Mouse (Mus musculus): ENCODE measurements at regions not wholly inside any gene's neighbourhood (a gene's known extent, or its start where the extent isn't known, plus 50 kb on each side); places are given as distances from the start of the nearest gene placed in this dataset.

DNA sequence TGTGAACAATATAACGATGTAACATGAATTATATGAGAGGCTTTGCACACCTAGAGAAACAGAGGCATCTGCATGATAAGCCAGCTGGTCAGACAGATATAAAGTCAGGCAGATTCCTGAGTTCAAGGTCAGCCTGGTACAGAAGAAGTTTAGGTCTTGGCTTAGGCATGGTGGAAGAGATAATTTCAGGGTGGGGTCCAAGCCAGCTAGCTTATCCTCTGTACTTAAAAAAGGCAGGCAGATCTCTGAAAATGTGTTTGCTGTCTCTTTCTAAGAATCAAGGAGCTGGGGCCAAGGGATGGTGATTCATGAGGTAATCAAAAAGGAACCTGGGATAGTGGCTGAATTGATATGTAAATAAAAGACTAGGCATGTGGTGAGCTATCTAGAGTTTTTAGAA lies 2227.1 kb upstream of the Gm7489 start:
- H3K9ac ChIP-seq (ENCODE audit: low read depth, poor library complexity, severe bottlenecking) = no peak overlapping the region
- no peak overlapping the region for H3K4me3 ChIP-seq (ENCODE audit: low read depth, low read length)
- H3K27ac ChIP-seq (ENCODE audit: insufficient read depth, low read length) = no peak overlapping the region
- H3K27me3 ChIP-seq (ENCODE audit: control insufficient read depth, insufficient read depth, low read length, poor library complexity, severe bottlenecking) = no peaks in the 10 kb centered on the region
- peaks cover 2% of the 10 kb centered on the region; the same call in 1 of the 2 replicates for H3K9me3 ChIP-seq (replicated peaks; ENCODE audit: control insufficient read depth, insufficient read depth, low read length, poor library complexity, severe bottlenecking)
- TF ChIP-seq CTCF (IDR thresholded peaks at IDR 0.05; ENCODE audit: low read depth, low read length) (no peak), POLR2A (IDR thresholded peaks at IDR 0.05; ENCODE audit: insufficient read depth, low read length) (no peak), EP300 (IDR thresholded peaks at IDR 0.05; ENCODE audit: insufficient read depth, low read depth, low read length) (no peak)
- no peaks in the 10 kb centered on the region for H3K4me1 ChIP-seq (ENCODE audit: control insufficient read depth, insufficient read depth, low read length)
- H3K36me3 ChIP-seq (ENCODE audit: control insufficient read depth, insufficient read depth, low read length, poor library complexity, severe bottlenecking) = no peaks in the 10 kb centered on the region

DNA sequence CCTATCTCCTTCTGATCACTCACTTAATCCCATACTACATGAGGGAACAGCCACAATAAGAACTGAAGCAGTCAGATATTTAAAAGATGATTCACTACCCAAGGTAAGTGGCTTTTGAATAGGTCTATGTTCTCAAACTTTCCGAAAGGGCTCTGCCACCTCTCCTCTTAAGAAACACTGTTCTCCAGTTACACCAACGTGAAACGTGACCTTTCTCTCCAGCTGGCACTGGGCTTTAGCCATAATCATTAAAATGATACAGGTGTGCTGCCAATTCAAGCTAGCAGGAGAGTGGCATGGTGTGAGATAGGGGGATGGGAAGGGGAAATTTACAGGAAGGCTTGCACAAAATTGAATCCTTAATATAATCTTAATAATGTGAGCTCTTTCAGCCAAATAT lies 2216.4 kb upstream of the Gm7489 start:
- Histone ChIP-seq H3K36me3 (ENCODE audit: control insufficient read depth, insufficient read depth, low read length, poor library complexity, severe bottlenecking) (no peaks in the 10 kb centered on the region), H3K9ac (ENCODE audit: low read depth, poor library complexity, severe bottlenecking) (no peak overlapping the region), H3K4me1 (ENCODE audit: control insufficient read depth, insufficient read depth, low read length) (no peaks in the 10 kb centered on the region), H3K9me3 (replicated peaks; ENCODE audit: control insufficient read depth, insufficient read depth, low read length, poor library complexity, severe bottlenecking) (no peaks in the 10 kb centered on the region), H3K27me3 (ENCODE audit: control insufficient read depth, insufficient read depth, low read length, poor library complexity, severe bottlenecking) (no peaks in the 10 kb centered on the region), H3K27ac (ENCODE audit: insufficient read depth, low read length) (no peak overlapping the region), H3K4me3 (ENCODE audit: low read depth, low read length) (no peak overlapping the region)
- TF ChIP-seq CTCF (IDR thresholded peaks at IDR 0.05; ENCODE audit: low read depth, low read length) (no peak), EP300 (IDR thresholded peaks at IDR 0.05; ENCODE audit: insufficient read depth, low read depth, low read length) (no peak), POLR2A (IDR thresholded peaks at IDR 0.05; ENCODE audit: insufficient read depth, low read length) (no peak)

DNA sequence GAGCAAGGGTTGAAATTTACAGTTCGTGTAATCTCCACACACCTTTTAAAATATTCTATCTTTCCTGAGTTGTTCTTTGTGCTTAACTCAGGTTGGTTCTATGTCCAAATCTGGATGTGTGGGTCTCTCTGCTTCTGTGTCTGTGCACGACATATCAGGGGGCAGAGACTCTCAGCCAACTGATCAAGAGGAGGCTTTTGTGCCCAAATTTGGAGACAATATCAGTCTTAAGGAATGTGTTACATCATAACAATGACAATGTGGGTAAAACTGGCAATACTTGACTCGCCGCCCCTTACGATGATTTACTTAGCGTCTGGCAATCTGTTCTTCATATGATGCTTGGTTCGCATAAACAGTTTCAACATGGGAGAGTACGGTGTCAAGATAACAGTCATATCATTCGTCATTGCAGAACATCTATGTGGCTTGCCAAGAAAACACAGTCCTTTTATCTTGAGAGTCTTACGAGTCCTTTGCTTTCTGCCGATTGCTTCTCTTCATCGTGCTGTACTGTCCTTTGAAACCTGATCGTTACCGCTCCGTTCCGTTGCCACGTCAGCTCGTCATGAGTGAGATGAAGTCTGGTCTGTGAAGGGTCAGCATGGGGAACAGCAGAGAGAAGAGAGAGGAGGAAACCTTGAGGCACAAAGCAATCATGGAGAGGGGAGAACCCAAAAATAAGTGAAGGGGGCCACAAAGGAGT lies 2212.9 kb upstream of the Gm7489 start:
- TF ChIP-seq POLR2A (IDR thresholded peaks at IDR 0.05; ENCODE audit: insufficient read depth, low read length) = no peak
- TF ChIP-seq EP300 (IDR thresholded peaks at IDR 0.05; ENCODE audit: insufficient read depth, low read depth, low read length) = no peak
- TF ChIP-seq CTCF (IDR thresholded peaks at IDR 0.05; ENCODE audit: low read depth, low read length) = no peak
- Histone ChIP-seq H3K27me3 (ENCODE audit: control insufficient read depth, insufficient read depth, low read length, poor library complexity, severe bottlenecking) (no peaks in the 10 kb centered on the region), H3K4me3 (ENCODE audit: low read depth, low read length) (no peak overlapping the region), H3K9me3 (replicated peaks; ENCODE audit: control insufficient read depth, insufficient read depth, low read length, poor library complexity, severe bottlenecking) (no peaks in the 10 kb centered on the region), H3K36me3 (ENCODE audit: control insufficient read depth, insufficient read depth, low read length, poor library complexity, severe bottlenecking) (no peaks in the 10 kb centered on the region), H3K9ac (ENCODE audit: low read depth, poor library complexity, severe bottlenecking) (no peak overlapping the region), H3K27ac (ENCODE audit: insufficient read depth, low read length) (no peak overlapping the region), H3K4me1 (ENCODE audit: control insufficient read depth, insufficient read depth, low read length) (peaks cover 3% of the 10 kb centered on the region)

DNA sequence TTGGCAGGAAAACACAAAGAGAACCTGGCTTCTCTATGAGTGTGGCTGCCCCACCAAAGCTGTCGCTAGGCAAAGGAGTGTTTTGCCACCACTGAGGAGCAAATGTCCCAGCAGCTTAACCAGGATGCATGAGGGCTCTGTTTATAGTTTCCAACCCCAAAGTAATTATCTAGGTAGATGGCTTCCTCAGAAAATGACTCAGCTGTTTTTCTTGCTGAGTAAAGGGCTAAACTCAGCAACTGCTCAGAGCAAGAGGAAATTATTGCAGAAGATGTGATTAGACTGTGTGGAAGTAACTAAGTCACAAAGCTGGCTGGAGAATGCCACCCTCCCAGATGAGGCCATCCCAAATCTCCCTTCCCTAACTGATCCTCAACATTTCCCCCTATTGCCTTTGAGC lies 2211.2 kb upstream of the Gm7489 start:
- Histone ChIP-seq H3K27ac (ENCODE audit: insufficient read depth, low read length) (no peak overlapping the region), H3K4me3 (ENCODE audit: low read depth, low read length) (no peak overlapping the region), H3K9ac (ENCODE audit: low read depth, poor library complexity, severe bottlenecking) (no peak overlapping the region), H3K36me3 (ENCODE audit: control insufficient read depth, insufficient read depth, low read length, poor library complexity, severe bottlenecking) (no peaks in the 10 kb centered on the region), H3K4me1 (ENCODE audit: control insufficient read depth, insufficient read depth, low read length) (peaks cover 3% of the 10 kb centered on the region), H3K9me3 (replicated peaks; ENCODE audit: control insufficient read depth, insufficient read depth, low read length, poor library complexity, severe bottlenecking) (no peaks in the 10 kb centered on the region), H3K27me3 (ENCODE audit: control insufficient read depth, insufficient read depth, low read length, poor library complexity, severe bottlenecking) (no peaks in the 10 kb centered on the region)
- no peak for TF ChIP-seq EP300 (IDR thresholded peaks at IDR 0.05; ENCODE audit: insufficient read depth, low read depth, low read length)
- TF ChIP-seq POLR2A (IDR thresholded peaks at IDR 0.05; ENCODE audit: insufficient read depth, low read length) = no peak
- no peak for TF ChIP-seq CTCF (IDR thresholded peaks at IDR 0.05; ENCODE audit: low read depth, low read length)

DNA sequence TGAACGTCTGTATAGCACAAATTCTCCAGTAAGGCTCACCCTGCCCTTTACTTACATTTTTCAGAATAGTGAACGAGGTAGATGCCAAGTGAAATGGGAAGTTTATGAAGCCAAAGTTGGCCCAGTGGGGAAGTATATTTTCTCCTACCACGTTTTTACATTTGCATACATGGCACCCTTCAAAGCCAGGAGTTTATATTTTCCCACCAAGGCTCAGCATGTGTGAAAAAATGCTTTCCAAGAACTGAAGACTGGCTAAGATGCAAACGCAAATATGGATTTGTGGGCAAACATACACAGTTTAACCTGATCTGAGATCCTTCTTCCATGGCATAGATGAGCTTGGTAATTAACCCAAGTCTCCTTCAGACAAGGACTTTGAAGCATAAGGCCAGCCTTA lies 2209.4 kb upstream of the Gm7489 start:
- no peak overlapping the region for H3K9ac ChIP-seq (ENCODE audit: low read depth, poor library complexity, severe bottlenecking)
- H3K36me3 ChIP-seq (ENCODE audit: control insufficient read depth, insufficient read depth, low read length, poor library complexity, severe bottlenecking) = no peaks in the 10 kb centered on the region
- peaks cover 3% of the 10 kb centered on the region for H3K4me1 ChIP-seq (ENCODE audit: control insufficient read depth, insufficient read depth, low read length)
- H3K27ac ChIP-seq (ENCODE audit: insufficient read depth, low read length) = no peak overlapping the region
- TF ChIP-seq POLR2A (IDR thresholded peaks at IDR 0.05; ENCODE audit: insufficient read depth, low read length) (no peak), CTCF (IDR thresholded peaks at IDR 0.05; ENCODE audit: low read depth, low read length) (no peak), EP300 (IDR thresholded peaks at IDR 0.05; ENCODE audit: insufficient read depth, low read depth, low read length) (no peak)
- no peaks in the 10 kb centered on the region for H3K9me3 ChIP-seq (replicated peaks; ENCODE audit: control insufficient read depth, insufficient read depth, low read length, poor library complexity, severe bottlenecking)
- H3K4me3 ChIP-seq (ENCODE audit: low read depth, low read length) = no peak overlapping the region
- H3K27me3 ChIP-seq (ENCODE audit: control insufficient read depth, insufficient read depth, low read length, poor library complexity, severe bottlenecking) = no peaks in the 10 kb centered on the region

DNA sequence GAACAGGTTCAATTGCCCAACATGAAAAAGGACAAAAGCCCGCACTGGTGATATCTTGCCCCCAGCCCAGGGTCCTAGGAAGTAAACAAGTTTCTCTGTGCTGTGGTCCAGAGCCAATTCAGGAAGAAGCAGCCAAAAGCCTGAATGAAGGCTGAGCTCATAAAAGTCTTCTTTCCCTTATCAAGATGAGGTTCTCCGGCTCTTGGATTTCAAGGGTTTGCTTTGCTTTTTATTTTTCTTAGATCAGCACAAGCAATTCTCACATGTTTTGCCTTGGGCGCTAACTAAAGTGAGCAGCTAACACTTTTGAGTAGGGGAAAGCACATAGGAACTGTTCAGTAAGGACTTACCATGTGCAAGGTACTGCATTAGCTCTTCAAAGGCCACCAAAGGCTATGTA lies 2208.0 kb upstream of the Gm7489 start:
- no peak overlapping the region for H3K27ac ChIP-seq (ENCODE audit: insufficient read depth, low read length)
- H3K4me3 ChIP-seq (ENCODE audit: low read depth, low read length) = no peak overlapping the region
- TF ChIP-seq CTCF (IDR thresholded peaks at IDR 0.05; ENCODE audit: low read depth, low read length) (no peak), POLR2A (IDR thresholded peaks at IDR 0.05; ENCODE audit: insufficient read depth, low read length) (no peak), EP300 (IDR thresholded peaks at IDR 0.05; ENCODE audit: insufficient read depth, low read depth, low read length) (no peak)
- H3K4me1 ChIP-seq (ENCODE audit: control insufficient read depth, insufficient read depth, low read length) = peaks cover 3% of the 10 kb centered on the region
- no peak overlapping the region for H3K9ac ChIP-seq (ENCODE audit: low read depth, poor library complexity, severe bottlenecking)
- H3K27me3 ChIP-seq (ENCODE audit: control insufficient read depth, insufficient read depth, low read length, poor library complexity, severe bottlenecking) = no peaks in the 10 kb centered on the region
- no peaks in the 10 kb centered on the region for H3K9me3 ChIP-seq (replicated peaks; ENCODE audit: control insufficient read depth, insufficient read depth, low read length, poor library complexity, severe bottlenecking)
- H3K36me3 ChIP-seq (ENCODE audit: control insufficient read depth, insufficient read depth, low read length, poor library complexity, severe bottlenecking) = no peaks in the 10 kb centered on the region

All from ES-Bruce4 (cell line).